Mouse (Mus musculus) C3H10T1/2 (cell line): ENCODE measurements around the gene Vmn2r17. TPM values are rescaled to one million over a fixed set of nuclear protein-coding genes. Genes with fewer than 3 reads are reported as not detected.

ENCODE experiments used
- polyA plus RNA-seq, 2 experiments: library from polyadenylated mRNA; unstranded; fragments of >200 nt; fragmentation: generic; extraction: Trizol; gene quantifications; one replicate each; pipeline ENCODE4 v1.2.1; 2012; ENCODE audit warnings: missing spikeins in 2 of 2

Gene Vmn2r17
- not detected for polyA plus RNA-seq

DNA sequence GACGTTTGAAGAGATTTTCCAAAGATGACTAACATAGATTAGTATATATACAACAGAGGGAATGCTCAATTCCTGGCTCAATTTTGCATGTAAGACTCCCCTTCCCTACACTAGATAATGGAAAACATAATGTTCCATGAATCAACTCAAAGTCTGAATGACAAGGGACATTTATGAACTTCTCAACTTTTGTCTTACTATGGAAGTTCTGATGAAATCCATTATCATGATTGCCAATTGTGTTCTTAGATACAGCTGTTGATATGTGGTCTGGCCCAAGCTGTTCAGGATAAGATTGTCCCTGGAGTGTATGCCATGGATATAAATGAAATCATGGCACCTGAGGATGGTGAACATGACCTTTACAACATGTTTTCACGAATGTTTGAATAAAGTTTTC, at the start of gene Vmn2r17:
Vmn2r17 (plus strand) TSS at position 301 of the 400 bp plus-strand sequence.

Other genes with a start within 250 kb of the Vmn2r17 start
- under 1 TPM in 1 of 2 experiments, not detected in 1; 0.01 TPM for gene Vmn2r13, start 227.5 kb upstream of the Vmn2r17 start, polyA plus RNA-seq
- gene Vmn2r14, start 195.0 kb upstream of the Vmn2r17 start, polyA plus RNA-seq: not detected
- gene Vmn2r15, start 122.0 kb upstream of the Vmn2r17 start, polyA plus RNA-seq: not detected
- gene Vmn2r16, start 89.5 kb upstream of the Vmn2r17 start, polyA plus RNA-seq: not detected
- gene Crlf2, start 139.3 kb downstream of the Vmn2r17 start, polyA plus RNA-seq: 10 to 100 TPM; 11.3 to 32.4 TPM